Mouse (Mus musculus) myocyte (in vitro differentiated cells): ENCODE measurements around the gene Gm17349.

ENCODE experiments used
- CEBPB ChIP-seq: IDR thresholded peaks from 2 replicates; pipeline ENCODE4 v1.6.1; 2011; ENCODE audit warnings: mild to moderate bottlenecking, moderate library complexity; ENCODE audit not compliant: poor library complexity, insufficient read depth, severe bottlenecking
- E2F4 ChIP-seq: IDR thresholded peaks from one replicate; pipeline ENCODE4 v1.6.1; 2011; ENCODE audit warnings: mild to moderate bottlenecking, control low read depth, moderate library complexity; ENCODE audit not compliant: insufficient read depth
- MAX ChIP-seq: IDR thresholded peaks from one replicate; pipeline ENCODE4 v1.6.1; 2011; ENCODE audit warnings: low read depth, mild to moderate bottlenecking, control low read depth
- MYOD1 ChIP-seq, 3 experiments: IDR thresholded peaks; one replicate each; pipeline ENCODE4 v1.6.1; 2011; ENCODE audit warnings: control low read depth in 2 of 3, low read depth in 2 of 3, mild to moderate bottlenecking in 2 of 3, moderate library complexity in 1 of 3; ENCODE audit not compliant: insufficient read length in 2 of 3, control insufficient read depth in 1 of 3
- MYOG ChIP-seq, 3 experiments: IDR thresholded peaks; one replicate each; pipeline ENCODE4 v1.6.1; 2011; ENCODE audit warnings: control low read depth in 2 of 3, low read depth in 2 of 3, mild to moderate bottlenecking in 2 of 3; ENCODE audit not compliant: insufficient read length in 2 of 3, control insufficient read depth in 1 of 3, insufficient read depth in 1 of 3
- POLR2A ChIP-seq: IDR thresholded peaks from one replicate; pipeline ENCODE4 v1.6.1; 2011; ENCODE audit warnings: low read depth, mild to moderate bottlenecking, control low read depth, moderate library complexity; ENCODE audit not compliant: insufficient read length
- POLR2AphosphoS2 ChIP-seq: IDR thresholded peaks from one replicate; pipeline ENCODE4 v1.6.1; 2011; ENCODE audit warnings: low read depth, control low read depth; ENCODE audit not compliant: insufficient read length
- REST ChIP-seq: IDR thresholded peaks from one replicate; pipeline ENCODE4 v1.6.1; 2011; ENCODE audit warnings: mild to moderate bottlenecking, control low read depth, moderate library complexity; ENCODE audit not compliant: insufficient read depth, insufficient read length
- TCF12 ChIP-seq: IDR thresholded peaks from one replicate; pipeline ENCODE4 v1.6.1; 2011; ENCODE audit warnings: mild to moderate bottlenecking, control low read depth; ENCODE audit not compliant: poor library complexity, insufficient read depth, severe bottlenecking
- TCF3 ChIP-seq: IDR thresholded peaks from one replicate; pipeline ENCODE4 v1.6.1; 2011; ENCODE audit warnings: low read depth, control low read depth; ENCODE audit not compliant: insufficient read length
- USF1 ChIP-seq: IDR thresholded peaks from one replicate; pipeline ENCODE4 v1.6.1; 2011; ENCODE audit warnings: low read depth, mild to moderate bottlenecking, control low read depth, moderate library complexity

DNA sequence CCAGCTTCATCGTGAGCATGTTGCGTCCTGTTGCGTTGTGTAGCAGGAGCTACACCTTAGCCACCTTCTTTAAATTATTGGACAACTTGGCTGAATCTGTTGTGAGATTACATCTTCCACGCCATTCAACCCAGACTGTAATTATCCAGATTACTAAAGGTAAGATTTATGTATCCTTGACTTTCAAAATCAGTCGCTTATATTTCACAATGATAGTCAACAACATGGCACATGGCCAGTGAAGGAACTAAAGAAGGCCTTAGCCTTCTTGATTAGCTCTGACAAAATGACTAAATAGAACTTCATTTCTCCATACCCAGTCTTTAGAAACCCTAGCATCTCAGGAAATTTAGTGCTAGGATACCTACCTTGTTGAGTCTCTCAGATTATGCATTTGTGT, 27.9 kb upstream of the Gm17349 start:
- no peak for TF ChIP-seq REST
- no peak for TF ChIP-seq POLR2A
- no peak for TF ChIP-seq MYOG (IDR thresholded peaks at IDR 0.05; ENCODE audit: control insufficient read depth in 1 of 3, insufficient read depth in 1 of 3, insufficient read length in 2 of 3, low read depth in 2 of 3)
- TF ChIP-seq USF1 = no peak
- TF ChIP-seq CEBPB = no peak
- TF ChIP-seq POLR2AphosphoS2 = no peak
- TF ChIP-seq MYOD1 (IDR thresholded peaks at IDR 0.05; ENCODE audit: control insufficient read depth in 1 of 3, insufficient read length in 2 of 3, low read depth in 2 of 3) = no peak
- TF ChIP-seq TCF12 = no peak
- no peak for TF ChIP-seq MAX
- TF ChIP-seq TCF3 = no peak
- no peak for TF ChIP-seq E2F4
